Mouse (Mus musculus) heart, postnatal 10 days (tissue): ENCODE measurements around the gene Stard7. TPM values are rescaled to one million over a fixed set of nuclear protein-coding genes. Genes with fewer than 3 reads are reported as not detected.
"Not testable (repeated sequence)": the region's sequence is repeated elsewhere in the genome, so short reads cannot be mapped to it uniquely, and the experiment has no call there.

ENCODE experiments used
- DNase-seq, 2 experiments: peaks; one replicate each; pipeline ENCODE4 v3.0.0; 2021
- intact Hi-C: fragments of 180-260 bp; cut with DNase I; formaldehyde crosslinking; loops from one replicate; pipeline ENCODE4 v1.15.1; 2025
- total RNA-seq, 2 experiments: library from RNA; stranded (reverse); gene quantifications; 2 replicates each; pipeline ENCODE4 v1.2.3; 2021

Stard7 gene
- total RNA-seq, result 100 to 1,000 TPM; 184 to 187 TPM

DNA sequence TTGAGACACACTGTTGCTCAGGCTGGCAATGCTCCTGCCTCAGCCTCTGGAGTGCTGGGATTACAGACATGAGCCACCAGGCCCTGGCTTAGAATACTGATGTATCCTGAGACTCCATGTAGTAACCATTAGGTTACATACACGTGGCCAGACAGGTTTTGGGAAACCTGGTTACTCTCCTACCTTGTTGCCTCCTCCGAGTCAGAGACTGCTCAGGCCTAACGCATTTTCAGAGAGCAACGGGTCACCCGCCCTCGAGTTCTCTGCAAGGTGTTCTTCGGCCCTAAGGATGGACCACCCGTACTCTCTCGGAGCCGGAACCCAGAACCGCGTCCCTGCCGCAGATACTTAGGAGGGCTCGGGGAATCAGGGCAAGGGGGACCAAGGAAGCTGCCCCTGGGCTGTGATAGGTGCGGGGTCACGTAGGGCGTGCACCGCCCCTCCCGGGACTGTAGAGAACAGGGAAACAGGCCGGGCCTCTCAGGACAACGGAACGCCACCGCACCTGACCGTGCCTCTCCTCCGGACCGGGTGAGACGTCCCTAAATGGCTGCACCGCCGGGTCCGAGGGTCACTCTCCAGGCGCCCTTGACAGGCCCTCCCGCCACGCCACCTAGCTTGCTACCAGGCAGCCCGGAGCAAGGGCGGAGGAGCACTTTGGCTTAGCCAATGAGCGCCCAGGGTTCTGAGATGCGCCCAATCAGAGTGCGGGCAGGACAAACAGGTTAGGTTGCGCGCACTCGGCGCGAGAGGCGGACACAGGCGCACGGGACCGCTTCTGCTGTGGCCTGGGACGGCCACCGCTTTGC, at the start of gene Stard7:
Stard7 (plus strand) TSS at position 728 of the 809 bp plus-strand sequence.
- intact Hi-C loops, result loop anchor here (1.0 to 5.0 kb wide), 3 partner anchors 17 to 68 kb away; partner anchors contain the start of genes Astl and Dusp2
- DNase-seq, result peak; percentile 98

GRCm38 (mm10) chr2:127225261-127225660, 44.8 kb upstream of the Stard7 start:
- no peak for DNase-seq
- intact Hi-C loops, result no loop called here

DNA sequence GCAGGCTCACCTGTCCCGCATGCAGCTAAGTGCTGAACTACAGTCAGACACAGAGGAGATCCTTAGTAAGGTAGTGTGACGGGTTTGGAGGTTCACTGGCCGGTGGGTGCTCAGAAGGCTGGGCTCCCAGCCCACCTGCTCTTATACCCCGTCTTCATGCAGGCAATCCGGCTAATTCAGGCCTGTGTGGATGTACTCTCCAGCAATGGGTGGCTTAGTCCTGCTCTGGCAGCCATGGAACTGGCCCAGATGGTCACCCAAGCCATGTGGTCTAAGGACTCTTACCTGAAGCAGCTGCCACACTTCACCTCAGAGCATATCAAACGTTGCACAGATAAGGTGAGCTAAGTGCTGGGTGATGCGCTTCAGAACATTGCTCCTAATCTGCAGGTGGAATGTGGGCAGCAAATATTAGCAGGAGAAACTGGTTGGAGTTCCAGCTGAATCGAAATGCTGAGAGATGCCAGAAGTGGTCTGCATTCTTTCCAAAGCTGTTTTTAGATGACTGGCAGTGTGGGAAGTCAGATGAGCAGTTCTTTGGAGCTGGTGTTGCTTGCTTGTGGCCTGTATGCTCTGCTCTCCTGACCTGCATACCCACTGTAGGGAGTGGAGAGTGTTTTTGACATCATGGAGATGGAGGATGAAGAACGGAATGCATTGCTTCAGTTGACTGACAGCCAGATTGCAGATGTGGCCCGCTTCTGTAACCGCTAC, 32.0 kb upstream of the Stard7 start:
- intact Hi-C loops, result no loop called here
- DNase-seq, result peak; percentile 17 to 22

GRCm38 (mm10) chr2:127240065-127240464, 30.0 kb upstream of the Stard7 start:
- intact Hi-C loops, result no loop called here
- no peak for DNase-seq

GRCm38 (mm10) chr2:127247592-127248333, 22.3 kb upstream of the Stard7 start, which contains the start of the genes Ciao1 and Tmem127:
TSS of gene Ciao1 (minus strand) at chr2:127247816.
TSS of gene Tmem127 (plus strand) at chr2:127247908.
- DNase-seq, result peak; percentile 98 to 99
- intact Hi-C loops, result loop anchor here (1.0 kb wide), 2 partner anchors 22 to 94 kb away; no protein-coding TSS in a partner anchor

DNA sequence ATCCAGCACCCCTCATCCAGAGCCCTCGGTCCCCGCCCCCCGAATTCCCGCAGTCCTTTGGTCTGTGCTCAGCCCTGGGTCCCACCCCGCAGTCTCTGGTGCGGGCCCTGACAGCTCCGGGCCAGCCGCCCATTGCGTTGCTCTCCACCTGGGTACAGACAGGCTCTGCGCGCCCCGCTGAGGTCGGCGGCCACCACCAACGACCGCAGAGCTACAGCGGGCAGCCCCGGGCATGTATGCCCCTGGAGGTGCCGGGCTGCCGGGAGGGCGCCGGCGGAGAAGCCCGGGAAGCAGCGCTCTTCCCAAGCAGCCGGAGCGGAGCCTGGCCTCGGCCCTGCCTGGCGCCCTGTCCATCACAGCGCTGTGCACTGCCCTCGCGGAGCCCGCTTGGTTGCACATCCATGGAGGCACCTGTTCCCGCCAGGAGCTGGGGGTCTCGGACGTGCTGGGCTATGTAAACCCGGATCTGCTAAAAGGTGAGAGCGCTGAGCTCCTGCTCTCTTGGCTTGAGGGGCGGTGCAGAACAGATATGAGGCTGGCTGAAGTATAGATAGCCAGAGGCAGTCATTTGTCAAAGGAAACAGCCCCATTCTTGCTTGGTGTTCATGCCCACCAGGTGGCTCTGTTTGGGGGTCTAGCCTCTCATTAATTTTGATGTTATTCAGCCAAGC, 21.5 kb upstream of the Stard7 start:
- DNase-seq, result peak; percentile 49 to 58
- intact Hi-C loops, result loop anchor here (1.0 kb wide), 2 partner anchors 21 to 93 kb away; no protein-coding TSS in a partner anchor

DNA sequence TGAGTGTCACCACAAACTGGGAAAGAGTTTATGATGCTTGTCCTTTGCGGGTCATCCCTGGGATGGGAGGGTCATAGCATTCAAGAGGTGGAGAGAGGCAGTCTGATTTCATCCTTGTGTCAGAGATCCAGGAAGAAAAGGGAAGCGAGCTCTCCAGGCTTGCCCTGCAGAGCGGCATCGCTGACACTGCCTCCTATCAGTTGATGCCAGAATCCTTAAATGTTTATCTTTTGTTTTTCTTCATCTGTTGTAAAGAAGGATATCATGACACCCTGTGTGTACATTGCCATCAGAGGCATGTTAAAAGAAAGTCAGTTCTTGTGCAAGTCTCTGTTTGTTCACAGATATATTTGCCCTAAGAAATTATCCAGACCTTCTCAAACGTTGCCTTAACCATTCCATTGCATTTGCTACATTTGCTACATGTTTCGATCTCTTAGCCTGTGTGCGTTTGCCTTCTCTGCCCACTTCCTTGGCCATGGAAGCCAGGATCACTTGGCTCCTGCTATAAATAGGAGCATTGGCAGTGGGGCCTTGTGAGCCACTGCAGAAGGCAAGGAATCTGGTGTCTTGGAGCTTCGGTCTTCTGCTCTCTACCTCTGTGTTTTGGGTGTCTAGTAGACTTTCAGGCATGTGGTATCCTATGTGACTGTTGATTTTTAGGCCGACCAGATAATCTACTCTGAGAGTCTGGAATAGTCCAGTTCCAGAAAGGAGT, 19.6 kb upstream of the Stard7 start:
- DNase-seq, result peak in 1 of 2 experiments; percentile 32
- intact Hi-C loops, result no loop called here

DNA sequence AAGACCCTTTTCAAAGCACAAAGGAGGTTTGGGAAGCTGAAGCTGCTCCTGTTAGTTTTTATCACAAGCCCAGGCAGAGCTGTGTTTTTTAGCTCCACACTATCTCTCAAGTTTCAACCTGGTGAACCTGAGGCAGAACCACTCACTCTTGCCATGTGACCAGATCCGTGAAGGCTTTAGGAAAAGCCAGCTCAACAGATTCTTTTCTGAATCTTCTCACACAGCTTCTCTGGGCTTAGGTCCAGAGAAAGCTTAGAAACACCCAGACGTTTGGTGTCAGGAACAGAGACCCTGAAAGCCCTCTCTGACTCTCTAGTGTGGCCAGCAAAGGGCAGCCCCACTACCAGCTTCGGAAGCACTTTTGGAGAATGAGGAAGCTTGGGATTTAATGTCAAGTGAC, 18.6 kb upstream of the Stard7 start:
- intact Hi-C loops, result no loop called here
- DNase-seq, result no peak

DNA sequence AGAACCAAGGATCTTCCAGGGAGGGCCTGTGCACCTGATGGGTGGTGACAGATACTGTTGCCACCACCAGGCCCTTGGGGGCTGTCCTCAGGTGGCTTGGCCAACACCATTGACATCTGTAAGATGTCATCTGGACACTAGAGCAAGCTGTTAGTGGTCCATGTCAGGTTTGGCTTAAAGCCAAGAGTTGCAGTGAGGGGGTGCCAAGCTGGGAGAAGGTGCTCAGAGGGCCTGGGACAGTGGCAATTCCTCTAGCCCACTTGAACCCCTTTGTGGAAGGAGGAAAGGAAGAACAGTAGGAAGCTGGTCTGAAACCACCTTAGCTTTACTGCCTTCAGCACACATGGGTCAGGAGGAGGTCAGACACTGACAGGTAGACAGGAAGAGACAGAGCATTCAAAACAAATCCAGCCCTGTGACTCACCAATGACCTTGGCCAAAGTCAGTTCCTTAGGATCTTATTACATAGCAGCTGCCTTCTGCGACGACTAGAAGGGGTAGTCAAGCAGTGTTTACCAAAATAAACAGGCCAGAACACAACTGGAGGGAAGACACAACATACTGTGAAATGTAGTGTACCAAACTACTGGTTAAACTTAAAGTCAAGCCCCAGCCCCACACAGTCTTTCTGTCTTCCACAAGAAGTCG, 18.0 kb upstream of the Stard7 start:
- peak; percentile 31 to 35 for DNase-seq
- intact Hi-C loops, result loop anchor here (2.0 kb wide), 1 partner anchor 17 kb away; no protein-coding TSS in a partner anchor

DNA sequence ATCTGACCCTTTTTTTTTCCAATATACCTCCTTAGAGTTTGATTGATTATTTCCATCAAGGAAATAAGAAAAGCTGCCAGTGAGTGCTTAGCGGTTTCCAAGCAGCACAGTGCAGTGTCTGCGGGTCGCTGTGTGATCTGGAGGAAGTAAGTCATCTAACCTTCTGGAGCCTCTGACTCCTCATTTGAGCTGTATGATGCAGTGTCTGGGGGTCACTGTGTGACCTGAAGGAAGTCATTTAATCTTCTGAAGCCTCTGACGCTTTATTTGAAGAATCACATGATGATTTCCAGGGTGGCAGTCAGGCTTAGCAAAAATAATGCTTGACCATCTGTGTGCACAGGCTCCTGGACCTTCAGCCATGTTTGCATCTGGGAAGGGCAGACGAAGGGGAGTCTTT, 17.2 kb upstream of the Stard7 start:
- intact Hi-C loops, result loop anchor here (2.0 kb wide), 1 partner anchor 16 kb away; no protein-coding TSS in a partner anchor
- no peak for DNase-seq

DNA sequence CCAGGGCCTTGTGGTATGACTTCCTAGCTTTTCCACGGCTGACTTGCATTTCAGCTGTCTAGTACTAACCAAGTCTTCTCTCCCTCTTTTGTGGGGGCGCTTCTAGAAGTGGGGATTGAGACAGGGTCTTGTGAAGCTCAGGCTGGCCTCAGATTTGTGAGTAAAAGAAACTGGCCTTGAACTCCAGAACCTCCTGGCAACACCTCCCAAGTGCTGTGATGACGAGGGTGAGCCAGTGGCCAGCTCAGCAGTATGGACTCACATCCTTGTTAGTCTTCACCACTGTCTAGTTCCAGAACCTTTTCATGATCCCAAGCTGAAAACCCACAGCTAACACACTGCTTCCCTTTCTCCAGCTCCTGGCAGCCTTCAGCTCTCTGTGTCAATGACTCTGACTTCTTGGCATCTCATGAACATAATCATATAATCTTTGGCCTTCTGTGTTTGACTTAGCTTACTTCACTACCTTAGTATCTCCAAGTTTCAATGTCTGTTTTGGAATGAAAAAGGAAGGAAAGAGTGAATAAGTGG, 15.3 kb upstream of the Stard7 start:
- DNase-seq, result no peak
- intact Hi-C loops, result no loop called here

DNA sequence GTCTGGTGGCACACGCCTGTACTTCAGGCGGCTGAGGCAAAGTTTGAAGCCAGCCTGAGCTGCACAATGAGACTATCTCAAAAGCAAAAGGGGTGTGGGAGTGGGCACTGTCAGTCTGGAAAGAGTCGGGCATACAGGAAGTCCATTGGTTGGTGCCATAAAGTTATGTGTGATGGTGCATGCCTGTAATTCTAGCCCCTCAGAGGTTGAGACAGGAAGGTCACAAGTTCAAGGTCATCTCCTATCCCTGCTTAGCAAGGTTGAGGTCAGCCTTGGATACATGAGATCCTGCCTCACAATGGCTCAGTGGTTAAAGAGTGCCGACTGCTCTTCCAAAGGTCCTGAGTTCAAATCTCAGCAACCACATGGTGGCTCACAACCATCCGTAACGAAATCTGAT, 14.7 kb upstream of the Stard7 start:
- intact Hi-C loops, result no loop called here
- DNase-seq, result no peak

- intact Hi-C loops, result no loop called here
- peak; percentile 69 to 73 for DNase-seq
Measured at GRCm38 (mm10) chr2:127259340-127259739, 10.7 kb upstream of the Stard7 start.

GRCm38 (mm10) chr2:127262480-127262879, 7.5 kb upstream of the Stard7 start:
- intact Hi-C loops, result no loop called here
- DNase-seq, result no peak

DNA sequence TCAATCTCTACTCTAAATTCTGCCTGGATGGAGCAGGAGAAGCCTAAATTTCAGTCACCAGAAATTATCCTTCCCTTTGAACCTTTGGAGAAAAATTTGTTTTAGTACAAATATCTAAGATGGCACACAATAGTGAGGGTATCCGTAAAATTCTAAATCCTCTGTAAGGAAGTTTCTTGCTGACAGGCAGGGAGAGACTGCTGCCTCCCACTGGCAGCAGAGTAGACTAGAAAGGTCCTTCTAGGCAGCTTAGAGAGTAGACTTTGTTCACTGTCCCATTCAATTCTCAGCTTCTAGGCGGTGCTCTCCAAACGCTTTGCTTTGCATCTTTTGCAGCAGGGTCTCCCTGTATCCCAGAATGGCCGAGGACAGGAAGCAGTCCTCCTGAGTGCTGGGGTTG, 2.2 kb upstream of the Stard7 start:
- intact Hi-C loops, result loop anchor here (2.0 kb wide), 1 partner anchor 15 kb away; no protein-coding TSS in a partner anchor
- no peak for DNase-seq

DNA sequence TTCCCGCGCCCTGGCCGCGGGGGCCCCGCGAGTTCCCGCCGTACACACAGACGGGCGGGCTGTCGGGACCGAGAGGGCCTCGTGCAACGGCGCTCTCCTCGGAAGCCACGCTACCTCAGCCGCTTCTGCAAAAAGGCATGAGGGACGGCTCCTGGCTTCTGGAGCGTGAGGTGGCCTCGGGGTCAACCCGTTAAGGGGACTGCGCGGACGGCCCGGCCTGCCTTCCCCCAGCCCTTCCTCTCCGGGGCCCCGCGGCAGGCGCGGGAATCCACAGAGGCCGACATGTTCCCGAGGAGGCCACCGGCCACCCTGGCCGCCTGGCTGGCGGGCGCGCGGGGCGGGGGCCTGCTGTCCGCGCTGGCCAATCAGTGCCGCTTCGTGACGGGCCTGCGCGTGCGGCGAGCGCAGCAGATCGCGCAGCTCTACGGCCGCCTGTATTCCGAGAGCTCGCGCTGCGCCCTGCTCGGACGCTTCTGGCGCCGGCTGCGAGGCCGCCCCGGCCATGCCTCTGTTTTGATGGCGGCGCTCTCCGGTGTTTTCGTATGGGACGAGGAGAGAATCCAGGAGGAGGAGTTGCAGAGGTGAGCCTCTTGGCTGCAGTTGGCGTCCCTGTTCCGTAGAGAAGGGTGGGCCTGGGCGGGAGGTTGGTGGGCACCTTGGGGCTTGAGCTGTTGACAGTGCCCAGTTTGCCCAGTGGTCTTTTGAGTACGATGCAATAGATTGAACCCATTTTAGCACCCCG, 453 bp downstream of the Stard7 start:
- DNase-seq, result peak; percentile 90 to 92
- intact Hi-C loops, result loop anchor here (5.0 kb wide), 1 partner anchor 67 kb away; the partner anchor contains the start of genes Astl and Dusp2

DNA sequence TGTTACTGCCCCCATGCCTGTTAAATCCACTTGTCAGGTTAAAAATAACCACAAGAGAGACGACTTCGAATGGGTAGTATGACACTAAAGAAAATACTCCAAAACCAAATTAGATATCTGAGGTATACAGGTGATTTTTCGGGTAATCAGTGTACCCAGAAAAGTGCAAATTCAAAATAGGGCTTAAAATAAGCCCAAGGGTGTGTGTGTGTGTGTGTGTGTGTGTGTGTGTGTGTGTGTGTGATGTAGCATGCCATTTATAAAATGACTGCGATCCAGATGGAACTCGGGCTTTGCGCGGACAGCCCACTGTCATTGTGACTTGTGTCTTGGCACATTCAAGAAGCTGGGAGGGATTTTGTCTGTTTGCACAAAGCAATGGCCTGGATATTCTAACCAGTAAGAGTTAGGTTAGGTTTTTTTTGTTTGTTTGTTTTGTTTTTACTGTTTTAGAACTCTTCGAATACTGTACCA, 1.1 kb downstream of the Stard7 start:
- peak; percentile 47 to 48 for DNase-seq
- intact Hi-C loops, result loop anchor here (5.0 kb wide), 1 partner anchor 66 kb away; the partner anchor contains the start of genes Astl and Dusp2

DNA sequence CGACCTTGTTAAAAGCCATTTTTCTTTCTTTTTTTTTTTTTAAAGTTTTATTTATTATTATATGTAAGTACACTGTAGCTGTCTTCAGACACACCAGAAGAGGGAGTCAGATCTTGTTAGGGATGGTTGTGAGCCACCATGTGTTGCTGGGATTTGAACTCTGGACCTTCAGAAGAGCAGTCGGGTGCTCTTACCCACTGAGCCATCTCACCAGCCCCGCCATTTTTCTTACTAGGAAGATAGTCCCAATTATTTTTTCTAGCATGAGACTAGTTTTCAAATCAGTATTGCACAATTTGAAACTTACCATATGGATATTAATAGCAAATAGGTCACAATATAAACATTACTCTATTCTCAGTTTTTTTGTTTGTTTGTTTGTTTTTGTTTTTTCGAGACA, 2.0 kb downstream of the Stard7 start:
- intact Hi-C loops, result loop anchor here (5.0 kb wide), 1 partner anchor 65 kb away; the partner anchor contains the start of genes Astl and Dusp2
- not testable (repeated sequence) for DNase-seq
